Mouse (Mus musculus) forebrain, embryonic 16.5 days (tissue): ENCODE measurements around the gene Pck1. TPM values are rescaled to one million over a fixed set of nuclear protein-coding genes. Genes with fewer than 3 reads are reported as not detected.

Experiments used
- ATAC-seq: fragments of 200-750 bp; cut with Nextera tagmentation; 2 replicates; pipeline ENCODE4 v1.8.0; 2017; ENCODE audit warnings: mild to moderate bottlenecking, moderate library complexity
- H3K27ac ChIP-seq: fragments of 300-500 bp; sonication (generic); 2 replicates; pipeline ENCODE4 v1.5.1; 2014; ENCODE audit warnings: low read length, control low read depth
- H3K27me3 ChIP-seq: fragments of 300-500 bp; sonication (generic); replicated peaks from 2 replicates; pipeline ENCODE4 v1.6.1; 2014; ENCODE audit warnings: low read length; ENCODE audit not compliant: control insufficient read depth, insufficient read depth
- H3K36me3 ChIP-seq: fragments of 300-500 bp; sonication (generic); 2 replicates; pipeline ENCODE4 v1.6.1; 2014; ENCODE audit not compliant: control insufficient read depth, insufficient read depth
- H3K4me1 ChIP-seq: fragments of 300-500 bp; sonication (generic); replicated peaks from 2 replicates; pipeline ENCODE4 v1.6.1; 2014; ENCODE audit warnings: low read length; ENCODE audit not compliant: control insufficient read depth, insufficient read depth
- H3K4me2 ChIP-seq: fragments of 300-500 bp; sonication (generic); 2 replicates; pipeline ENCODE4 v1.6.1; 2014; ENCODE audit warnings: mild to moderate bottlenecking, low read length, control low read depth
- H3K4me3 ChIP-seq: fragments of 300-500 bp; sonication (generic); replicated peaks from 2 replicates; pipeline ENCODE4 v1.5.1; 2014; ENCODE audit warnings: mild to moderate bottlenecking, low read length, control low read depth
- H3K9ac ChIP-seq: fragments of 300-500 bp; sonication (generic); replicated peaks from 2 replicates; pipeline ENCODE4 v1.6.1; 2014; ENCODE audit warnings: low read depth, low read length, control low read depth
- H3K9me3 ChIP-seq: fragments of 300-500 bp; sonication (generic); 2 replicates; pipeline ENCODE4 v1.6.1; 2016; ENCODE audit warnings: low read length; ENCODE audit not compliant: control insufficient read depth
- WGBS: fragments of 180-500 bp; shearing (Covaris S2); extraction: QIAGEN DNeasy Blood & Tissue Kit; methylation state at CpG from one replicate; pipeline ENCODE4 v1.1.7; 2014; 5-methylcytosine and 5-hydroxymethylcytosine counted together
- polyA plus RNA-seq: library from polyadenylated mRNA; unstranded; fragments of >200 nt; fragmentation: Nextera tagmentation; extraction: Ambion mirVana; gene quantifications from 2 replicates; pipeline ENCODE4 v1.2.1, GENCODE M21; 2015

The Pck1 gene
- polyA plus RNA-seq, 1 experiment from 2014 or later, result not detected

DNA sequence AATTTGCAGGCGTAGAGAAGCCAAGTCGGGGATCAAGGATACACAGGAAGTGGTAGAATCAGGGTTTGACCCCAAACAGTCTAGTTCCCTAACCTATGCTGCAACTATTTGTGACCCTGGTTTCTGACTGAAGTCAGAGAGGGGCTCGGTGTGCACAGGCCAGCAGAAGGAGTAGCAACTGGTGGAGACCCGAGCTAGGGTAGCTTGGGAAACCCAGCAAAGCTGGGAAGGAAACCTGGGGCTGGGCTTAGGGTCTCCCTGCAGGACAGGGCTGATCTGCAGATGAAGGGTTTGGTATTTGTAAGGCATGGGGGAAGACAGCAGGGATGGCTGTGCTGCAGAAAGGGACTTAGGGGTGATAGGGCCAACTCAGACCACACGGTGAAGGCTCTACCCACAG, 24.6 kb downstream of the Pck1 start:
- Histone ChIP-seq H3K9ac (no peak overlapping the region), H3K27me3 (no peaks in the 10 kb centered on the region), H3K27ac (no peak overlapping the region), H3K4me2 (no peak overlapping the region), H3K4me1 (peaks cover 19% of the 10 kb centered on the region), H3K36me3 (no peaks in the 10 kb centered on the region), H3K4me3 (no peak overlapping the region), H3K9me3 (no peaks in the 10 kb centered on the region)
- no peak for ATAC-seq
- 91% methylated on average over 5 of the region's 5 CpGs for WGBS

DNA sequence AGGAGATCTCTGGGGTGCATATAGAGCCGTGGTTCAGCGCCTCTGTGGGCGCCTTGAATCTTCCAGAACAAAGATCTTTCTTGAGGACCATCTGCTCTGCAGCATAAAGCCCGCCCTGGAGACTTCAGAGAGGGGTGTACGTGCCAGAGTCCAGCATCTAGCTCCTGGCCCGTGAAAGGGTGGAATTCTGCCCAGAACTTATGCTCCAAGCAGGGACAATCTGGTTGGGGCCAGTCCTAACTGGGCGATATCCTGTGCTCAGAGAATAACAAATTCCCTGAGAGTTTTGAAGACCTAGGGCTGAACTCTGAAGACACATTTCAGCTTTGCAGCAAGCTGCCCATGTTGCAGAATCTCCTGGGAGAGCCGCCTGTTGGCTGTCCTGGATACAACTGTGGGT, 25.1 kb downstream of the Pck1 start:
- H3K36me3 ChIP-seq, result no peaks in the 10 kb centered on the region
- H3K4me2 ChIP-seq, result no peak overlapping the region
- H3K4me1 ChIP-seq, result peaks cover 15% of the 10 kb centered on the region
- H3K9ac ChIP-seq, result no peak overlapping the region
- no peaks in the 10 kb centered on the region for H3K9me3 ChIP-seq
- no peak for ATAC-seq
- H3K27ac ChIP-seq, result no peak overlapping the region
- H3K27me3 ChIP-seq, result no peaks in the 10 kb centered on the region
- WGBS, result 87% methylated on average over 8 of the region's 8 CpGs
- no peak overlapping the region for H3K4me3 ChIP-seq

DNA sequence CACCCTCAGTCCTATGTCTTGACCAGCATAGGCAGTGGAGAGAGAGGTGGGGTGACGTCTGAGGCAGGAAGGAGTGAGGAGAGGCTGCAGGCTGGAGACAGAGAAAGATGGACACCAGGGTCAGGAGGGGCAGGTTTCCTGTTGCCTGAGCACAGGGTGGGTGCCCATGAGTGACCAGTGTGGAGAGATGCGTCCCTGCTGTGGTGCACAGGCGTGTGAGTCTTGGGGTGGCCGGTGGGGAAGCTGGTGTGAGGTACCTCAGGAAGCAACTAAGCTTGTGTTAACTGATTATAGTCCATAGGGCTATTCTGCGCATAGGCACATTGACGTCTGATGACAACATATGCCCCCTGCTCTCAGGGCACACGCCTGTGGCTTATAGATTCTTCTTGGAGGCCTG, 26.2 kb downstream of the Pck1 start:
- no peak for ATAC-seq
- Histone ChIP-seq H3K4me3 (no peak overlapping the region), H3K36me3 (no peaks in the 10 kb centered on the region), H3K4me1 (peaks cover 5% of the 10 kb centered on the region), H3K9ac (no peak overlapping the region), H3K4me2 (no peak overlapping the region), H3K9me3 (no peaks in the 10 kb centered on the region), H3K27ac (no peak overlapping the region), H3K27me3 (no peaks in the 10 kb centered on the region)
- WGBS, result 84% methylated on average over 7 of the region's 7 CpGs

DNA sequence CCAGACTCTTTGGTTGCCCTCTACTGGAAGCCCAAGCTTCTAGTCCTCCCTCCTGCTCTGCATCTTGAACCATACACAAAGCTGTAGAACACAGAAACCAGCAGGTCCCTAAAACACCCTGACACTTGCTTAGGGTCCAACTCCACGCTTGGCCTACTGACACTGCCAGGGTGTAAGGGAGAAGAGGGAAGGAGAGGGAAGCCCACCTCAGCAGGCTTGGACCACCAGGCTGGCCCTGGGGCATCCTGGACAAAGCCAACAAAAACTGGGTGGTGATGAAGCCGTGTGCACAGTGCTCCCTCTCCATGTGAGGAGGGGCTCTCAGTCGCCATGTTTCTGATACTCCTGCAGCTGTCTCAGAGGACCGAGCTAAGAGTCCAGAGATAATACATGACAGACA, 27.2 kb downstream of the Pck1 start:
- no peak overlapping the region for H3K4me3 ChIP-seq
- H3K4me2 ChIP-seq, result no peak overlapping the region
- no peak for ATAC-seq
- WGBS, result 76% methylated on average over 4 of the region's 4 CpGs
- H3K9me3 ChIP-seq, result no peaks in the 10 kb centered on the region
- H3K27ac ChIP-seq, result no peak overlapping the region
- no peaks in the 10 kb centered on the region for H3K27me3 ChIP-seq
- no peaks in the 10 kb centered on the region for H3K36me3 ChIP-seq
- no peaks in the 10 kb centered on the region for H3K4me1 ChIP-seq
- H3K9ac ChIP-seq, result no peak overlapping the region

DNA sequence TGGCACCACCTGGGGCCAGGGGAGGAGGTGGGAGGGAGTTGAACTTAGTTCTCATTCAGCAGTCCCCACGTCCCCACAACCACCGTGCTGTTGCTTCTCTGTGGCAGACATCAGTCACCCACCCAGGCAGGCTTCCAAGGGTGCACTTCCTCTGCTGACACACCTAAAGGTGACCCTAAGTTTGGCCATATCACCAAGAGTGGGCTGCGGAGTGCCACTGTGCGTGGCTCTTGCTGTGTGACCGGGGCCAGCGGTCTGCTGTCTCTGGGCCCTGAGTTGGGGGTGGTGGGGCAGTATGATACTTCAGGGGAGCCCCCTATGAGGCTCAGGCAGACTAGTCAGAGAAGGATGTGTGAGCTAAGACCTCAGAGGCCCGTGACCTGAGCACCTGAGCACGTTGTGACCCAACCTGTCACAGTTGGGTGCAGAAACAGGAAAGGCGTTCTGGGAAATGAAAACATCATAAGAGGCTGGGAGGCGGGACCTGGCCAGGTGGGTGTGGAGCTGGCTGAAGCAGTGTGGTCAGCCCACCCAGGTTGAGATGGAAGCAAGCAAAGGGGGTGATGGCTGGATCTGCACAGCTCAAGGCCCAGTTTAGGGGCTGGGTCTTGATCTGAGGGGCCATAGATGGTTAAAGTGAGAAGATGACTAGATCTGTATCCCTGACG, 28.0 kb downstream of the Pck1 start:
- no peaks in the 10 kb centered on the region for H3K27me3 ChIP-seq
- no peaks in the 10 kb centered on the region for H3K9me3 ChIP-seq
- no peaks in the 10 kb centered on the region for H3K36me3 ChIP-seq
- H3K27ac ChIP-seq, result no peak overlapping the region
- 89% methylated on average over 11 of the region's 11 CpGs for WGBS
- no peak overlapping the region for H3K9ac ChIP-seq
- no peak overlapping the region for H3K4me3 ChIP-seq
- H3K4me2 ChIP-seq, result no peak overlapping the region
- ATAC-seq, result no peak
- no peaks in the 10 kb centered on the region for H3K4me1 ChIP-seq

DNA sequence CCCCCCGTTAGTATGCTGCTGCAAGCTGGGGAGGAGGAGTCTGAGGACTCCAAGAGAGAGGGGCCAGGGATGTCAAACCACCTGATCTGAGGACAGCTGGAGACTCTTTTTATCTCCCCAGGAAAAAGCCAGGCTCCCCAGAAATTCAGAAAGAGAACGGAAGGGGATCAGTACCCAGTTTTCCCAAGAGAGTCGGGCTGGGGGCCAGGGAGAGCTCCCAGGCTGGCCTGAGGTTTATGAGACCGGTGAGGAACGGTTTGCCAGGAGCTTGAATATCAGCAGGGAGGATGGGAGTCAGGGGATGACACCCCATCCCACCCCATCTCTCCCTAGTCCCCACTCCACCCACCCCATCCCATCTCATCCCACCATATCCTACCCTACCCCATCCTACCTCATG, 28.6 kb downstream of the Pck1 start:
- no peak overlapping the region for H3K4me3 ChIP-seq
- H3K4me1 ChIP-seq, result no peaks in the 10 kb centered on the region

DNA sequence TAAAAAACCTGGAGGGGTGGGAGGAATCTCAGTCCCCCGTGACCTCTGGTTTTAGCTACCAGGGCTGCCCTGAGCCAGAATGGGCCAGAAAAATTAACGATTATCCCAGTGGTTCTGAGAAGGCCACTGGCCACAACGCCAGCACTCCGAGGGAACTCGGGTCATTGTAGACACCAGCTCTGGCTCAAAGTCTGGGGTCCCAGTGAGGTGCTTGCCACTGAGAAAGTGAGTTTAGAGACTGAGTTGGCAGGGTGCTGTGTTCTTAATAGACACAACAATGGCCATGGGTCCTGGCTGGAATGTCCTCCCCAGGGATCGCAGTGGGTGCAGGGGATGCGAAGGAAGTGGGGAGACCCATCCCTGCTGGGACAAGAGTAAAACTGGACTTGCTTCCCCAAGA, 29.1 kb downstream of the Pck1 start:
- WGBS, result 86% methylated on average over 7 of the region's 7 CpGs

More for the DNA sequence above, 28.6 kb downstream of the Pck1 start:
- Histone ChIP-seq H3K9me3 (no peaks in the 10 kb centered on the region), H3K4me2 (no peak overlapping the region), H3K27me3 (no peaks in the 10 kb centered on the region), H3K9ac (no peak overlapping the region), H3K27ac (no peak overlapping the region), H3K36me3 (no peaks in the 10 kb centered on the region)
- no peak for ATAC-seq
- 70% methylated on average over 4 of the region's 5 CpGs for WGBS

DNA sequence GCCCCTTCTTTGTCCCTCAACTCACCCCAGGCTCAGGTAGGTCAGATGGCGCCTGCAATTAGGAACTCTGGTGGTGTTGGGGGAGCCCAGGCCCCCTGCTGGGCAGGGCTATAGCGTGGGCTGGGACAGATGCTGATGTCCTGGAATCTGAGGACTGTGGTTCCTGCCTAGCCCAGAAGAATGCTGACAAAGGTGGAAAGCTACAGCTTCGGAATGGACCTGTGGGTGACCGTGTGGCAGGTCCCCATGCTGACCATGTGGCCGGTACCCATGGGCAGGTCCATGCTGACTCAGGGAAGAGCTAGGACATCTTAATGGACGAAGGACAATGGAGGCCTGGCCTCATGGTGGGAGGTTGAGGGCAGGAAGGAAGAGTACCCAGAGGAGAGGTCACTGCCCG, 29.9 kb downstream of the Pck1 start:
- no peak for ATAC-seq
- no peaks in the 10 kb centered on the region for H3K9me3 ChIP-seq
- 75% methylated on average over 7 of the region's 7 CpGs for WGBS
- H3K4me2 ChIP-seq, result no peak overlapping the region
- H3K4me3 ChIP-seq, result no peak overlapping the region
- no peak overlapping the region for H3K27ac ChIP-seq
- no peak overlapping the region for H3K9ac ChIP-seq
- no peaks in the 10 kb centered on the region for H3K4me1 ChIP-seq
- H3K27me3 ChIP-seq, result no peaks in the 10 kb centered on the region; the same call in 1 of the 2 replicates
- H3K36me3 ChIP-seq, result no peaks in the 10 kb centered on the region

More for the DNA sequence above, 29.1 kb downstream of the Pck1 start:
- no peaks in the 10 kb centered on the region for H3K27me3 ChIP-seq
- no peak overlapping the region for H3K4me2 ChIP-seq
- H3K36me3 ChIP-seq, result no peaks in the 10 kb centered on the region
- H3K9ac ChIP-seq, result no peak overlapping the region
- no peak for ATAC-seq
- H3K27ac ChIP-seq, result no peak overlapping the region
- H3K4me1 ChIP-seq, result no peaks in the 10 kb centered on the region
- no peaks in the 10 kb centered on the region for H3K9me3 ChIP-seq
- no peak overlapping the region for H3K4me3 ChIP-seq

DNA sequence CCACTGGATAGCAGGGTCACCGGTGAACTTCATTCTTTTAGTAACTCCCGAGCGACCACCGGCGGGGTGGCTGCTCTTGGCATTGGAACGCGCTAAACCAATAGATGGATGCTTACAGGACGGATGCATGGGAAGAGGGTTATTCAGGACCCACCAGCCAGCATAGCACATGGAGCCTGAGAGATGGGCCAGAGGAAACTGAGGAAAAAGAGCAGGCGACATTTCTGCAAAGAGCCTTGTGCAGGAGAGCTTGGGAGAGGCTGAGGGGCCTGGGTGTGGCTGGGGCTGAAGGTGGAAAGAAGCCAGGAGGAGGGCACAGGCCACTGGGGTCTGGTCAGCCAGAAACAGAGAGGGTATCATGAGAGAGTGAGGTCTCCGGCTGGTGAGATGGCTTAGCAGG, 30.5 kb downstream of the Pck1 start:
- Histone ChIP-seq H3K9me3 (no peaks in the 10 kb centered on the region), H3K36me3 (no peaks in the 10 kb centered on the region), H3K27me3 (no peaks in the 10 kb centered on the region; the same call in 1 of the 2 replicates), H3K9ac (no peak overlapping the region), H3K4me1 (no peaks in the 10 kb centered on the region), H3K4me2 (no peak overlapping the region), H3K4me3 (no peak overlapping the region), H3K27ac (no peak overlapping the region)
- no peak for ATAC-seq
- WGBS, result 87% methylated on average over 10 of the region's 10 CpGs
